Mouse (Mus musculus) ES-Bruce4 (cell line): ENCODE measurements around the gene Apba3. TPM values are rescaled to one million over a fixed set of nuclear protein-coding genes. Genes with fewer than 3 reads are reported as not detected.

Source experiments
- H3K27ac ChIP-seq: 2 replicates; pipeline ENCODE4 v1.5.1; 2012; ENCODE audit warnings: low read length, inconsistent platforms; ENCODE audit not compliant: insufficient read depth
- H3K27me3 ChIP-seq: 2 replicates; pipeline ENCODE4 v1.6.1; 2012; ENCODE audit warnings: mild to moderate bottlenecking, low read length, inconsistent platforms; ENCODE audit not compliant: control insufficient read depth, poor library complexity, insufficient read depth, severe bottlenecking
- H3K36me3 ChIP-seq: 2 replicates; pipeline ENCODE4 v1.6.1; 2012; ENCODE audit warnings: inconsistent platforms, mild to moderate bottlenecking, low read length, moderate library complexity; ENCODE audit not compliant: control insufficient read depth, poor library complexity, insufficient read depth, severe bottlenecking
- H3K4me1 ChIP-seq: one replicate; pipeline ENCODE4 v1.8.1; 2011; ENCODE audit warnings: low read length; ENCODE audit not compliant: control insufficient read depth, insufficient read depth
- H3K4me3 ChIP-seq: 2 replicates; pipeline ENCODE4 v1.5.1; 2011; ENCODE audit warnings: low read depth, mild to moderate bottlenecking, low read length
- H3K9ac ChIP-seq: 2 replicates; pipeline ENCODE4 v1.6.1; 2012; ENCODE audit warnings: low read depth, mild to moderate bottlenecking, inconsistent platforms; ENCODE audit not compliant: poor library complexity, severe bottlenecking
- H3K9me3 ChIP-seq: replicated peaks from 2 replicates; pipeline ENCODE4 v1.6.1; 2012; ENCODE audit warnings: mild to moderate bottlenecking, low read length, inconsistent platforms; ENCODE audit not compliant: control insufficient read depth, poor library complexity, insufficient read depth, severe bottlenecking
- CTCF ChIP-seq: IDR thresholded peaks from one replicate; pipeline ENCODE4 v1.8.1; 2011; ENCODE audit warnings: low read depth, low read length
- EP300 ChIP-seq: IDR thresholded peaks from 2 replicates; pipeline ENCODE4 v1.6.1; 2011; ENCODE audit warnings: low read depth, low read length; ENCODE audit not compliant: insufficient read depth
- POLR2A ChIP-seq: IDR thresholded peaks from one replicate; pipeline ENCODE4 v1.8.1; 2011; ENCODE audit warnings: low read length; ENCODE audit not compliant: insufficient read depth
- polyA plus RNA-seq: library from polyadenylated mRNA; stranded (reverse); fragments of >200 nt; gene quantifications from 2 replicates; pipeline ENCODE4 v1.2.4, GENCODE M21; 2011; ENCODE audit warnings: low read depth; ENCODE audit not compliant: missing spikeins, insufficient read depth, insufficient read length

Apba3 gene
- polyA plus RNA-seq, 1 experiment = 25.8 TPM

DNA sequence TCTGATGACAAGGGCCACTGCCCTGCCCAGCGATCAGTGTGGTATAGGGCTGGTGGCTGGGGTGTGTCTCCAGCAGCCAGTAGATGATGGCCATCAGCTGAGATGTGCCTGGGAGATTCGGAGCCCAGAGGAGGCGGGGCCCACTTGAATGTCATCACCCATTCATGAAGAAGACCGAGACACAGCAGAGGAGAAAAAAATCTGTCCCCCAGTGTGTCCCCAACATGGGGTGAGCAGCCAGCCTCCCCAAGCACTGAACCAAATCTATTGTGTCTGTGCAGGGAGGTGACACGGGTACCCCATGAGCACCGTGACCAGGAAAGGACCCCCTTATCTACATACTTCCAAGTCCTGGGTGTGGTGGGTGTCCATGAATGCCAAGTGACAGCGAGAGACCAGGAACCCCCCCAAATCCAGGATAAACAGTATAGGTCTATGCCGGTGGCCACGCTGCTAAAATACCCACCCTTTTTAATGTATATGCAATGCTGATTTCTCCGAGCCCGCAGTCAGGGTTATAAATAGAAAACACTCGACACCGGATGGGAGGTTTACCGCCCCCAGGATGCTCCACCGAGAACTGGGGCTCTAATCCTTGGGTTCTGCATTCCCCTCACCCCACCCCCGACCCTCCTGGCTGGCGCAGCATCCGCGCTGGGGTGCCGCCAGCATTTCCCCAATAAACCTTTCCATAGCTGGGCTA is 36.9 kb upstream of the Apba3 start:
- peak; percentile 46; the same call in 1 of the 2 replicates for TF ChIP-seq EP300
- no peak for TF ChIP-seq CTCF
- Histone ChIP-seq H3K27me3 (no peaks in the 10 kb centered on the region), H3K4me1 (no peaks in the 10 kb centered on the region), H3K27ac (no peak overlapping the region), H3K36me3 (no peaks in the 10 kb centered on the region), H3K4me3 (peak overlapping the region; percentile 39), H3K9ac (no peak overlapping the region), H3K9me3 (no peaks in the 10 kb centered on the region)

DNA sequence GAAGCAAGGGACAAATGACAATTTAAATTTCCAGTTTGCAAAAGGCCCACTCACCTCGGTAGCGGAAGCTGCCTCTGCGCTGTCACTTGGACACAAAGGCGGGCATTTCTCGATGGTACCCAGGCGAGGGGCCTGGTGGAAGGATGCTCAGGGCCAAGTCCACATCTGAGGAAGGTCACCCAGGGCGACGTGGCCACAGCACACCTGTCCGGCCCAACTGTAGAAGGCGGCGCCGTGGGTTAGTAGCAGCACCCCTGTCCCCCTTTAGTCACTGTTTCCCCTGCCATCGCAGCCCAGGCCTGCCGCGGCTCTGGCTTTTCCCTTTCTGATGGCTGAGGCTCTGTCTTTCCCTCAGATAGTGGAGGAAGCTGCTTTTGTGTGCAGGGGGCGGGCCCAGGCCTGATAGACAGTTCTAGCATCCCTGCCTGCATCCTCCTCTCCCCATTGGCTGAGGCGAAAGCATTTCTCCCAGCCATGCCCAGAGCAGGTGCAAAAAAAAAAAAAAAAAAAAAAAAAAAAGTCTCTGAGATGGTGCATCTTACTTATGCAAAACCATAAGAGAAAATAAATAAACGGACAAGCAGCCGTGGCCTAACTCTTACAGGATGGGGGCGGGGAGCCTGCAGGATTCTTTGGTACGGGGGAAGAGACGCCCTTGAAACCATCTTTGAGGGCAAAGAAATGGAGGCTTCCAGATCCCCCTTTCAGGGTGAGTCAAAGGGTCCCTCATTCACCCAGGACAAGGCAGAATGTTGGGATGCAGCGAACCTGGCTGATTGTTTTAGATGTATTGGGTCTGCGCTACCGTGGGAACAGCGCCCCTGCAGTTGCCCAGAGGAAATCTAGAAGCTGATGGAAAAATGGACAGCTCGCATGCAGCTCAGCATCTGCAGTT is 36.1 kb upstream of the Apba3 start, which contains the start of gene Atcay:
Atcay (minus strand) TSS at position 396 of the 895 bp plus-strand sequence.
- TF ChIP-seq CTCF (peak; percentile 58), POLR2A (no peak)
- H3K27me3 ChIP-seq = no peaks in the 10 kb centered on the region
- no peak within 1 kb of the TSS for H3K27ac ChIP-seq
- H3K9ac ChIP-seq = no peak within 1 kb of the TSS
- H3K4me3 ChIP-seq = peak within 1 kb of the TSS; percentile 39
- H3K9me3 ChIP-seq = no peaks in the 10 kb centered on the region
- H3K4me1 ChIP-seq = no peaks in the 10 kb centered on the region
- H3K36me3 ChIP-seq = no peaks in the 10 kb centered on the region

DNA sequence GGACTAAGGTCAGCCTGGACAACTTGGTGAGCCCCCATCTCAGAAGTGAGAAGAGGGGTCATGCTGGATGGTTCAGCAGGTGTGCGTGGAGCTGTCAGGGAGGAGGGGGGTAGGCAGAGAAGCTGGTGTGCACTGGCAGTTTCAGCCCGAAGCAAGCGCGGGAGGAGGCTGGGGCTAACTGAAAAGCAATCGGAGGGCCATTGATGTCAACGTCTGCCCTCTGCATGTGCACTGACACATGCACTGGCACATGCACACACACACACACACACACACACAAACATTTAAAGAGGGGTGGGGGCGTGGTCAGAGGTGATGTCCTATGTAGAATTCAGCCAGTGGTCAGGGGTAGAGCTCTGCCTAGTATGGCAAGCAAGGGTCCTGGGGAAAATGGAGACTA is 35.3 kb upstream of the Apba3 start:
- H3K27me3 ChIP-seq = no peaks in the 10 kb centered on the region
- H3K4me1 ChIP-seq = no peaks in the 10 kb centered on the region

DNA sequence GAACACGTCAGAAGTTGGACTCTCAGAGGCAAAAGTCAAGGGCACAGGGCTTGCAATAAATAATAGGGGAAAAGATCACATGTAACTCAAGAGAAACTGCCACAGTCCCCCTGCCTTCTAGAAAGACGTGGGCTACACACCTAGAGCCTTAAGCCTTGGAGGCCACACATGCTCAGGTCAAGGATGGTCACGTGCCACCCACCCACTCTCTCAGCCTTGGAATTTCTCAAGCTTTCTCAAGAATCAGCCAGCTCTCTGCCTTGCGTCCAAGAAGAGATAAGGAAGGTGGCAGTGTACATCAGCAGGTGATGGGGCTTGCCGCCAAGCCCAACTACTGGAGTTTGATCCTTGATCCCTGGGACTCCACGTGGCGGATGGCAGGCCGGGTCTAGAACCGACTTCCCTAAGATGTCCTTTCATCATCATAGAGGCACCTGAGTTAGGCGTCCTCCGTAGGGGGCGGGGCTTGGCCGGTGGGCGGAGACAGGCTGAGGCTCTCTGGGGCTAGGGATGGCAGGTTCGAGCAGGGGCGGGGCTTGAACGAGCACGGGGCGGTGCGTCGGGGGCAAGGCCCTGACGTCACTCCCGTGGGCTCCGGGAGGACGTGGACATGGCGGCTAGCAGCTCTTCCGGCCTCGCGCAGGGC is 34.1 kb upstream of the Apba3 start, which contains the start of gene Zfr2:
Zfr2 (plus strand) TSS at position 576 of the 646 bp plus-strand sequence.
- Histone ChIP-seq H3K4me1 (no peaks in the 10 kb centered on the region), H3K4me3 (peak within 1 kb of the TSS; percentile 70), H3K36me3 (no peaks in the 10 kb centered on the region), H3K27me3 (no peaks in the 10 kb centered on the region), H3K9me3 (no peaks in the 10 kb centered on the region), H3K27ac (no peak within 1 kb of the TSS), H3K9ac (peak within 1 kb of the TSS; percentile 54)
- TF ChIP-seq CTCF (no peak), EP300 (no peak), POLR2A (no peak)

More for the DNA sequence above, 35.3 kb upstream of the Apba3 start:
- Histone ChIP-seq H3K9ac (no peak overlapping the region), H3K4me3 (no peak overlapping the region), H3K27ac (no peak overlapping the region), H3K36me3 (no peaks in the 10 kb centered on the region), H3K9me3 (no peaks in the 10 kb centered on the region)
- TF ChIP-seq CTCF = no peak
- no peak for TF ChIP-seq EP300
- no peak for TF ChIP-seq POLR2A

DNA sequence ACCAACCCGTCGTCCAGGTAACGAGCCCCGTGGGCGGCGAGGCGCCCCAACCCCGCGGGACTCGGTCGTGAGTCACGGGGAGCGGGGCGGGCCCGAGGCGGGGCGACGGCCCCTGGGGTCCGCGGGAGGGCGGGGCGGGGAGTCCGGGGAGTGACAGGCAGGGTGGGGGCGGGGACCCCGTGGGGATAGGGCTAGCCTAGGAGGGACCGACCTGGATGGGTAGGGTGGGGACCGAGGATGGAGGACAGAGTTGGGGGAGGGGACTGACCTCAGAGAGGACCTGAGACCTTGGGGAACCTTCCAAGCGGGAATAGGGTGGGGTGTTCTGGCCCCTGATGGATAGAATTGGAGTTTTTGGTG is 33.6 kb upstream of the Apba3 start:
- H3K27ac ChIP-seq = no peak overlapping the region
- no peaks in the 10 kb centered on the region for H3K36me3 ChIP-seq
- H3K9ac ChIP-seq = peak overlapping the region; percentile 54
- H3K4me1 ChIP-seq = no peaks in the 10 kb centered on the region
- no peak for TF ChIP-seq EP300
- no peak for TF ChIP-seq CTCF
- no peak for TF ChIP-seq POLR2A
- no peaks in the 10 kb centered on the region for H3K27me3 ChIP-seq
- peak overlapping the region; percentile 70 for H3K4me3 ChIP-seq
- no peaks in the 10 kb centered on the region for H3K9me3 ChIP-seq

DNA sequence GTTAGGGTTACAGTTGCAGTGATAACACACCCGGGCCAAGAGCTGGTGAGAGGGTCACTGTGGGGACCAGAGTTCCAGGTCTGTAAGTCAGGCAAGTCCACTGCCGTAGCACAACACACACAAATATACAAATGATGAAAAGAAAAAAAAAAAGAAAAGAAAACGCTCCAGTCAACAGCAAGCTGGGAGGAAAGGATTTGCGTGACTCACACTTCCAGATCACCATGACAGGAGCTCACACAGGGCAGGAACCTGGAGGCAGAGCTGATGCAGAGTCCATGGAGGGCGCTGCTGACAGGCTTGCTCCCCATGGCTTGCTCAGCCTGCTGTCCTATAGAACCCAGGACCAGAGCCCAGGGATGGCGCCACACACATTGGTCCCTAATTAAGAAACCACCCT is 32.6 kb upstream of the Apba3 start:
- Histone ChIP-seq H3K4me1 (no peaks in the 10 kb centered on the region), H3K4me3 (no peak overlapping the region), H3K36me3 (no peaks in the 10 kb centered on the region), H3K9ac (no peak overlapping the region), H3K9me3 (no peaks in the 10 kb centered on the region), H3K27ac (no peak overlapping the region), H3K27me3 (no peaks in the 10 kb centered on the region)
- TF ChIP-seq EP300 (no peak), CTCF (no peak), POLR2A (no peak)
